Comparison of ENCODE assay signal across 13 mouse cellular contexts in genomic region chr10:39292703-39293496, GRCm38 (mm10).
DNase-seq lines count a peak whose midpoint lies in the region; ATAC-seq lines count a peak whose summit lies in the region.
"Had no signal": no experiment of that assay in that cellular context is flagged by ENCODE, and none has a peak within 500 bp of the region (broad histone marks: within the 10 kb centered on the region; RNA-seq: fewer than 3 reads in every experiment).

No protein-coding gene starts in this region.

- ATAC-seq in lung, embryonic 15.5 days (ENCODE audit: borderline replicate concordance, extremely low read depth, low FRiP score, low TSS enrichment), result no peak
- peak; percentile 85 for ATAC-seq in granulocyte monocyte progenitor cell, adult 5-6 weeks (replicated peaks; ENCODE audit: poor library complexity, severe bottlenecking)
- ATAC-seq in neutrophil, adult 5-6 weeks (ENCODE audit: extremely low read depth, insufficient number of reproducible peaks, low FRiP score, poor library complexity, severe bottlenecking), result 0 out of 2 replicates have a peak, but pooled peaks have one; percentile 16
- ATAC-seq: liver, embryonic 12.5 days had no signal

- no peak overlapping the region for H3K9ac ChIP-seq in lung, embryonic 15.5 days
- H3K9ac ChIP-seq: liver, embryonic 12.5 days had no signal

- H3K9me3 ChIP-seq in lung, embryonic 15.5 days, result no peaks in the 10 kb centered on the region
- H3K9me3 ChIP-seq: liver, embryonic 12.5 days had no signal

- DNase-seq in lung, postnatal 10 days, result no peak
- DNase-seq in T-cell, adult 2 months (ENCODE audit: low spot score), result peak; percentile 18
- no peak for DNase-seq in spleen, postnatal 36 days (ENCODE audit: low spot score in 2 of 2)
- DNase-seq in spleen, adult 18-20 months, result no peak
- DNase-seq: cerebellum, adult 9-10 months; kidney, postnatal 14 days; thymus, postnatal 14 days had no signal

- peak overlapping the region; percentile 3; the same call in 1 of the 2 replicates for H3K27ac ChIP-seq in lung, embryonic 15.5 days
- H3K27ac ChIP-seq: hindbrain, embryonic 10.5 days; liver, embryonic 12.5 days had no signal

- H3K4me3 ChIP-seq in lung, embryonic 15.5 days, result no peak overlapping the region
- H3K4me3 ChIP-seq: erythroblast, embryonic 14.5 days; hindbrain, embryonic 10.5 days; liver, embryonic 12.5 days had no signal

- H3K27me3 ChIP-seq in lung, embryonic 15.5 days, result no peaks in the 10 kb centered on the region

- WGBS in lung, embryonic 15.5 days, result 63% methylated on average over 11 of the region's 11 CpGs

- no peak overlapping the region for H3K4me2 ChIP-seq in lung, embryonic 15.5 days
- H3K4me2 ChIP-seq: liver, embryonic 12.5 days had no signal

- H3K36me3 ChIP-seq in lung, embryonic 15.5 days, result no peaks in the 10 kb centered on the region
- H3K36me3 ChIP-seq: hindbrain, embryonic 10.5 days; liver, embryonic 12.5 days had no signal

- H3K4me1 ChIP-seq in lung, embryonic 15.5 days, result peaks cover 27% of the 10 kb centered on the region
- H3K4me1 ChIP-seq: liver, embryonic 12.5 days had no signal
